Mouse (Mus musculus): ENCODE results near the gene Amh.

- no peak for TF ChIP-seq CTCF (IDR thresholded peaks at IDR 0.05; ENCODE audit: insufficient read depth, low read depth, low read length)
- TF ChIP-seq POLR2A (IDR thresholded peaks at IDR 0.05; ENCODE audit: insufficient read depth, low read depth, low read length) = no peak
Observed at GRCm38 (mm10) chr10:80756099-80756498, 48.9 kb upstream of the Amh start.

Measured in olfactory bulb, adult 2 months (tissue).